Mouse (Mus musculus) right cerebral cortex, adult 18-20 months (tissue): ENCODE results near the gene 6030452D12Rik.

ENCODE experiments used
- DNase-seq: peaks from one replicate; pipeline ENCODE4 v3.0.0; 2022; ENCODE audit warnings: mixed read lengths

6030452D12Rik gene

GRCm38 (mm10) chr8:106500018-106500685, at the start of gene 6030452D12Rik:
Gene 6030452D12Rik (plus strand): TSS chr8:106500522.
- DNase-seq, result no peak

GRCm38 (mm10) chr8:106451301-106452085, 48.8 kb upstream of the 6030452D12Rik start:
- DNase-seq, result no peak

- no peak for DNase-seq
These were observed 47.4 kb upstream of the 6030452D12Rik start for GRCm38 (mm10) chr8:106452701-106453481.

GRCm38 (mm10) chr8:106454036-106454435, 46.3 kb upstream of the 6030452D12Rik start:
- no peak for DNase-seq

GRCm38 (mm10) chr8:106462131-106462530, 38.2 kb upstream of the 6030452D12Rik start:
- no peak for DNase-seq

GRCm38 (mm10) chr8:106463795-106464194, 36.5 kb upstream of the 6030452D12Rik start:
- no peak for DNase-seq

- no peak for DNase-seq
These were observed 30.8 kb upstream of the 6030452D12Rik start for GRCm38 (mm10) chr8:106469485-106469884.

GRCm38 (mm10) chr8:106474001-106474400, 26.3 kb upstream of the 6030452D12Rik start:
- DNase-seq, result no peak

GRCm38 (mm10) chr8:106504241-106504640, 3.9 kb downstream of the 6030452D12Rik start:
- no peak for DNase-seq

GRCm38 (mm10) chr8:106505328-106505965, 5.1 kb downstream of the 6030452D12Rik start:
- DNase-seq, result no peak

- no peak for DNase-seq
These were observed 5.8 kb downstream of the 6030452D12Rik start for GRCm38 (mm10) chr8:106506106-106506505.

- peak; percentile 29 for DNase-seq
These were observed 7.5 kb downstream of the 6030452D12Rik start for GRCm38 (mm10) chr8:106507761-106508331.

GRCm38 (mm10) chr8:106508456-106508855, 8.1 kb downstream of the 6030452D12Rik start:
- DNase-seq, result no peak

GRCm38 (mm10) chr8:106509079-106509780, 8.9 kb downstream of the 6030452D12Rik start:
- no peak for DNase-seq

- no peak for DNase-seq
These were observed 10.1 kb downstream of the 6030452D12Rik start, which contains the start of gene Cdh3 for GRCm38 (mm10) chr8:106510365-106510975. Gene Cdh3 (plus strand): TSS chr8:106510891.

- no peak for DNase-seq
These were observed 10.8 kb downstream of the 6030452D12Rik start for GRCm38 (mm10) chr8:106511065-106511501.

GRCm38 (mm10) chr8:106511531-106512041, 11.3 kb downstream of the 6030452D12Rik start:
- DNase-seq, result no peak

GRCm38 (mm10) chr8:106512475-106513150, 12.3 kb downstream of the 6030452D12Rik start:
- no peak for DNase-seq

GRCm38 (mm10) chr8:106515946-106516479, 15.7 kb downstream of the 6030452D12Rik start:
- DNase-seq, result no peak

GRCm38 (mm10) chr8:106516581-106516980, 16.3 kb downstream of the 6030452D12Rik start:
- DNase-seq, result no peak
